Mouse (Mus musculus): ENCODE results near the gene Serpine2. TPM values are rescaled to one million over a fixed set of nuclear protein-coding genes. Genes with fewer than 3 reads are reported as not detected.
A peak's percentile ranks its signal among the peaks of the same experiment; 100 is the strongest.

Serpine2 gene
- polyA plus RNA-seq, 1 experiment from 2014 or later = 406 TPM

GRCm38 (mm10) chr1:79762282-79763250 lies 98.4 kb downstream of the Serpine2 start:
- Histone ChIP-seq H3K36me3 (ENCODE audit: control insufficient read depth, insufficient read depth, low read length) (no peaks in the 10 kb centered on the region), H3K9me3 (ENCODE audit: control insufficient read depth, low read length) (no peaks in the 10 kb centered on the region), H3K27me3 (ENCODE audit: control insufficient read depth, insufficient read depth, low read length) (no peaks in the 10 kb centered on the region), H3K4me1 (ENCODE audit: control insufficient read depth, insufficient read depth, low read length) (peaks cover 24% of the 10 kb centered on the region; the same call in 1 of the 2 replicates), H3K4me2 (ENCODE audit: low read depth, low read length) (peak overlapping the region; percentile 79), H3K4me3 (ENCODE audit: low read depth, low read length) (peak overlapping the region; percentile 79), H3K9ac (replicated peaks; ENCODE audit: low read depth, low read length) (peak overlapping the region; percentile 89; the same call in 1 of the 2 replicates), H3K27ac (ENCODE audit: low read depth, low read length) (peak overlapping the region; percentile 44; the same call in 1 of the 2 replicates)
- ATAC-seq (ENCODE audit: low read depth) = no peak
- WGBS = 64% methylated on average over 16 of the region's 16 CpGs

GRCm38 (mm10) chr1:79761917-79762271 lies 99.1 kb downstream of the Serpine2 start:
- peak; percentile 33 for ATAC-seq (ENCODE audit: low read depth)
- H3K27ac ChIP-seq (ENCODE audit: low read depth, low read length) = peak overlapping the region; percentile 44
- peak overlapping the region; percentile 89; the same call in 1 of the 2 replicates for H3K9ac ChIP-seq (replicated peaks; ENCODE audit: low read depth, low read length)
- peaks cover 27% of the 10 kb centered on the region for H3K4me1 ChIP-seq (ENCODE audit: control insufficient read depth, insufficient read depth, low read length)
- H3K4me2 ChIP-seq (ENCODE audit: low read depth, low read length) = peak overlapping the region; percentile 79
- H3K27me3 ChIP-seq (ENCODE audit: control insufficient read depth, insufficient read depth, low read length) = no peaks in the 10 kb centered on the region
- H3K36me3 ChIP-seq (ENCODE audit: control insufficient read depth, insufficient read depth, low read length) = no peaks in the 10 kb centered on the region
- H3K9me3 ChIP-seq (ENCODE audit: control insufficient read depth, low read length) = no peaks in the 10 kb centered on the region
- 0% methylated on average over 6 of the region's 6 CpGs for WGBS
- peak overlapping the region; percentile 79 for H3K4me3 ChIP-seq (ENCODE audit: low read depth, low read length)

- Histone ChIP-seq H3K27me3 (ENCODE audit: control insufficient read depth, insufficient read depth, low read length) (no peaks in the 10 kb centered on the region), H3K36me3 (ENCODE audit: control insufficient read depth, insufficient read depth, low read length) (no peaks in the 10 kb centered on the region), H3K4me1 (ENCODE audit: control insufficient read depth, insufficient read depth, low read length) (peaks cover 27% of the 10 kb centered on the region), H3K4me3 (ENCODE audit: low read depth, low read length) (peak overlapping the region; percentile 79), H3K9ac (replicated peaks; ENCODE audit: low read depth, low read length) (peak overlapping the region; percentile 89), H3K27ac (ENCODE audit: low read depth, low read length) (no peak overlapping the region; the same call in 1 of the 2 replicates), H3K9me3 (ENCODE audit: control insufficient read depth, low read length) (no peaks in the 10 kb centered on the region), H3K4me2 (ENCODE audit: low read depth, low read length) (peak overlapping the region; percentile 79)
- under 1% methylated on average over 64 of the region's 65 CpGs for WGBS
- peak; percentile 97 for ATAC-seq (ENCODE audit: low read depth)
Observed at GRCm38 (mm10) chr1:79761106-79761916, 99.7 kb downstream of the Serpine2 start.

GRCm38 (mm10) chr1:79760656-79761055 lies 100.3 kb downstream of the Serpine2 start:
- no peaks in the 10 kb centered on the region for H3K36me3 ChIP-seq (ENCODE audit: control insufficient read depth, insufficient read depth, low read length)
- ATAC-seq (ENCODE audit: low read depth) = peak; percentile 15; the same call in 1 of the 2 replicates
- H3K4me3 ChIP-seq (ENCODE audit: low read depth, low read length) = peak overlapping the region; percentile 79
- no peaks in the 10 kb centered on the region for H3K9me3 ChIP-seq (ENCODE audit: control insufficient read depth, low read length)
- H3K27me3 ChIP-seq (ENCODE audit: control insufficient read depth, insufficient read depth, low read length) = no peaks in the 10 kb centered on the region
- H3K4me1 ChIP-seq (ENCODE audit: control insufficient read depth, insufficient read depth, low read length) = peaks cover 27% of the 10 kb centered on the region
- H3K27ac ChIP-seq (ENCODE audit: low read depth, low read length) = no peak overlapping the region
- peak overlapping the region; percentile 89 for H3K9ac ChIP-seq (replicated peaks; ENCODE audit: low read depth, low read length)
- peak overlapping the region; percentile 79 for H3K4me2 ChIP-seq (ENCODE audit: low read depth, low read length)
- WGBS = 7% methylated on average over 11 of the region's 11 CpGs

- peak overlapping the region; percentile 21 for H3K4me2 ChIP-seq (ENCODE audit: low read depth, low read length)
- 71% methylated on average over 5 of the region's 5 CpGs for WGBS
- H3K9me3 ChIP-seq (ENCODE audit: control insufficient read depth, low read length) = no peaks in the 10 kb centered on the region
- peaks cover 27% of the 10 kb centered on the region for H3K4me1 ChIP-seq (ENCODE audit: control insufficient read depth, insufficient read depth, low read length)
- H3K36me3 ChIP-seq (ENCODE audit: control insufficient read depth, insufficient read depth, low read length) = no peaks in the 10 kb centered on the region
- H3K4me3 ChIP-seq (ENCODE audit: low read depth, low read length) = peak overlapping the region; percentile 8; the same call in 1 of the 2 replicates
- ATAC-seq (ENCODE audit: low read depth) = no peak
- no peak overlapping the region for H3K27ac ChIP-seq (ENCODE audit: low read depth, low read length)
- H3K27me3 ChIP-seq (ENCODE audit: control insufficient read depth, insufficient read depth, low read length) = no peaks in the 10 kb centered on the region
- no peak overlapping the region for H3K9ac ChIP-seq (replicated peaks; ENCODE audit: low read depth, low read length)
Observed at GRCm38 (mm10) chr1:79759436-79759972, 101.5 kb downstream of the Serpine2 start.

- no peak overlapping the region for H3K27ac ChIP-seq (ENCODE audit: low read depth, low read length)
- H3K4me3 ChIP-seq (ENCODE audit: low read depth, low read length) = no peak overlapping the region
- ATAC-seq (ENCODE audit: low read depth) = no peak
- peaks cover 27% of the 10 kb centered on the region for H3K4me1 ChIP-seq (ENCODE audit: control insufficient read depth, insufficient read depth, low read length)
- H3K9ac ChIP-seq (replicated peaks; ENCODE audit: low read depth, low read length) = no peak overlapping the region
- no peaks in the 10 kb centered on the region for H3K9me3 ChIP-seq (ENCODE audit: control insufficient read depth, low read length)
- no peaks in the 10 kb centered on the region for H3K27me3 ChIP-seq (ENCODE audit: control insufficient read depth, insufficient read depth, low read length)
- H3K36me3 ChIP-seq (ENCODE audit: control insufficient read depth, insufficient read depth, low read length) = no peaks in the 10 kb centered on the region
- peak overlapping the region; percentile 21; the same call in 1 of the 2 replicates for H3K4me2 ChIP-seq (ENCODE audit: low read depth, low read length)
- 21% methylated on average over 2 of the region's 2 CpGs for WGBS
Observed at GRCm38 (mm10) chr1:79759006-79759405, 102.0 kb downstream of the Serpine2 start.

- H3K27me3 ChIP-seq (ENCODE audit: control insufficient read depth, insufficient read depth, low read length) = no peaks in the 10 kb centered on the region
Observed at GRCm38 (mm10) chr1:79757597-79757996, 103.4 kb downstream of the Serpine2 start.

GRCm38 (mm10) chr1:79757161-79757560 lies 103.8 kb downstream of the Serpine2 start:
- ATAC-seq (ENCODE audit: low read depth) = no peak
- Histone ChIP-seq H3K9me3 (ENCODE audit: control insufficient read depth, low read length) (no peaks in the 10 kb centered on the region), H3K4me3 (ENCODE audit: low read depth, low read length) (no peak overlapping the region), H3K27ac (ENCODE audit: low read depth, low read length) (no peak overlapping the region), H3K36me3 (ENCODE audit: control insufficient read depth, insufficient read depth, low read length) (no peaks in the 10 kb centered on the region), H3K27me3 (ENCODE audit: control insufficient read depth, insufficient read depth, low read length) (no peaks in the 10 kb centered on the region), H3K4me2 (ENCODE audit: low read depth, low read length) (no peak overlapping the region), H3K4me1 (ENCODE audit: control insufficient read depth, insufficient read depth, low read length) (peaks cover 23% of the 10 kb centered on the region), H3K9ac (replicated peaks; ENCODE audit: low read depth, low read length) (no peak overlapping the region)
- 33% methylated on average over 7 of the region's 7 CpGs for WGBS

More at GRCm38 (mm10) chr1:79757597-79757996, 103.4 kb downstream of the Serpine2 start:
- Histone ChIP-seq H3K4me3 (ENCODE audit: low read depth, low read length) (no peak overlapping the region), H3K27ac (ENCODE audit: low read depth, low read length) (no peak overlapping the region), H3K36me3 (ENCODE audit: control insufficient read depth, insufficient read depth, low read length) (no peaks in the 10 kb centered on the region), H3K4me2 (ENCODE audit: low read depth, low read length) (no peak overlapping the region), H3K4me1 (ENCODE audit: control insufficient read depth, insufficient read depth, low read length) (peaks cover 27% of the 10 kb centered on the region), H3K9me3 (ENCODE audit: control insufficient read depth, low read length) (no peaks in the 10 kb centered on the region), H3K9ac (replicated peaks; ENCODE audit: low read depth, low read length) (no peak overlapping the region)
- no peak for ATAC-seq (ENCODE audit: low read depth)
- WGBS = 75% methylated on average over 4 of the region's 4 CpGs

All from neural tube, embryonic 14.5 days (tissue).